Mouse (Mus musculus) E14TG2a.4 (cell line): ENCODE data around the gene Prss56.

Experiments
- H3K27me3 ChIP-seq: 2 replicates; pipeline ENCODE4 v1.6.1; 2014; ENCODE audit warnings: low read length, control low read depth; ENCODE audit not compliant: insufficient read depth
- H3K36me3 ChIP-seq: 2 replicates; pipeline ENCODE4 v1.6.1; 2014; ENCODE audit warnings: low read length, control low read depth; ENCODE audit not compliant: insufficient read depth
- H3K4me1 ChIP-seq: replicated peaks from 2 replicates; pipeline ENCODE4 v1.6.1; 2014; ENCODE audit warnings: low read depth, low read length, control low read depth
- H3K4me3 ChIP-seq: replicated peaks from 2 replicates; pipeline ENCODE4 v1.5.1; 2014; ENCODE audit warnings: mild to moderate bottlenecking, low read length
- H3K9me3 ChIP-seq: 2 replicates; pipeline ENCODE4 v1.6.1; 2014; ENCODE audit warnings: low read length, control low read depth
- CTCF ChIP-seq: conservative IDR thresholded peaks from 2 replicates; pipeline ENCODE4 v1.5.1; 2014; ENCODE audit warnings: low read length
- NANOG ChIP-seq: IDR thresholded peaks from 2 replicates; pipeline ENCODE4 v1.6.1; 2014; ENCODE audit warnings: borderline replicate concordance, low read length, mixed read lengths
- POU5F1 ChIP-seq: IDR thresholded peaks from 2 replicates; pipeline ENCODE4 v1.6.1; 2014; ENCODE audit warnings: low read length, borderline replicate concordance

Prss56 gene

DNA sequence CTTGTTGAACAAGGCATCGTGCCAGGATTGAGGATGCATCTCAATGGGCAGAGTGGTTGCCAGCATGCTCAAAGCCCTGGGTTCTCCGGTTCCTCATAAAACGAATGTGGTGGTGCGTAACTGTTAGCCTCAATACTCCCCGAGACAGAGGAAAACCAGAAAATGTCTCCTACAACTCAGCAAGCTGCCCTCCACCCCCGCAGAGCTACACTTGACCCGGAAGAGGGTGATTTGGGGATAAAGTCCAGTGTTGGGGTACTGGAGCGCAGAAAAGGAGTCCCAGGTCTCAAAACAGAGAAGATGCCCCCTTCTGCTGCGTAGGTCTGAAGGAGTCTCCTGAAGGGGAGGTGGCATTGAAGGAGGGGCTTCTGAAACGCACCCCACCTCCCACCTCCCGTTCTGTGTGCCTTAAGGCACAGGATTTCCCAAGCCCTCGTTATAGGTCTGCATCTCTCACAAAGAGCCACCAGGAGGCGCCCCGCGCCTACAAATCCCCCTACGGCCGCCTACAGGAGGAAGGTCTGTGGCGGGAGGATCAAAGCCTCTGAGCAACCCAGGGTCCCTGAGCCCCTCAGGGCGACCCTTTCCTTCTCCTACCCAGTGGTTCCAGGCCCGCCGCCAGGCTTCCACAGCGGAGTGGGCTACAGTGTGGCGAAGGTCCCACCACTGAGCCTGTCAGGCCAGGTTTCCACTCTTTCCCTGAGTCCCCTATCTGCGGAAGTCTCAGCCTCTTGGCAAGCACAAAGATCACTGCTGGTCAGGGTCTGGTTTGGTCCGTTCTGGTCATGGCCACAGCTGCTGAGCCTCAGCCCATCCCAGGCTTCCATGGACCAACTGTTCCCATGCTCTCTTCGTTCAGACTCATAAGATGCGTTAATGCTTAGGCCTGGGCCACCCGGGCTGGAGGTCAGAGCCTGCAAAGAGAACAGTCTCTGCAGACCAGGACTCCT, 8.8 kb upstream of the Prss56 start:
- H3K36me3 ChIP-seq, result no peaks in the 10 kb centered on the region
- H3K9me3 ChIP-seq, result no peaks in the 10 kb centered on the region
- TF ChIP-seq NANOG (no peak), POU5F1 (no peak), CTCF (peak; percentile 82)
- peak overlapping the region; percentile 18; the same call in 1 of the 2 replicates for H3K4me3 ChIP-seq
- H3K4me1 ChIP-seq, result peaks cover 38% of the 10 kb centered on the region
- H3K27me3 ChIP-seq, result peaks cover 57% of the 10 kb centered on the region

DNA sequence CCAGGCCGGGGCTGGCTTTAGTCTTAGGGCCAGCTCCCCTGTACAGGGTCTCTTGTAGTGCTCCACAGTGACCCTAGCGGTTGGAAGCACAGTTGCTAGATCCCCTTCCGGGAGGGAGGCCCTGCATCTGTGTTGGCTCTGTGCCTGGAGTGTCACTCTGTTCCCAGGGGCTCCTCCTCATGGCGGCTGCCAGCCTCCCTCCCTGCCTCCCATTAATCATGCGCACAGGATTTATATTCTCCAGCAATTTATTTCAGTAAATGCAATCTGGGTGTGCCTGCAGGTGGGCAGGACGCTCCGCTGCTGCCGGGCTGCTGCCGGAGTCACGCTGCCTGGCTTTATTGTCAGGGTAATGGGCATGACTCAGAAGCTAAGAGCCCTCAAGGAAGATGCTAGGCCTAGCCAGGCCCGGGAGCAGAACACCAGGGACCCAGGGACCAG, 7.2 kb upstream of the Prss56 start:
- Histone ChIP-seq H3K27me3 (peaks cover 52% of the 10 kb centered on the region), H3K4me3 (peak overlapping the region; percentile 58), H3K9me3 (no peaks in the 10 kb centered on the region), H3K36me3 (no peaks in the 10 kb centered on the region), H3K4me1 (peaks cover 32% of the 10 kb centered on the region)
- TF ChIP-seq POU5F1, result no peak
- no peak for TF ChIP-seq NANOG
- peak; percentile 30; the same call in 1 of the 2 replicates for TF ChIP-seq CTCF

DNA sequence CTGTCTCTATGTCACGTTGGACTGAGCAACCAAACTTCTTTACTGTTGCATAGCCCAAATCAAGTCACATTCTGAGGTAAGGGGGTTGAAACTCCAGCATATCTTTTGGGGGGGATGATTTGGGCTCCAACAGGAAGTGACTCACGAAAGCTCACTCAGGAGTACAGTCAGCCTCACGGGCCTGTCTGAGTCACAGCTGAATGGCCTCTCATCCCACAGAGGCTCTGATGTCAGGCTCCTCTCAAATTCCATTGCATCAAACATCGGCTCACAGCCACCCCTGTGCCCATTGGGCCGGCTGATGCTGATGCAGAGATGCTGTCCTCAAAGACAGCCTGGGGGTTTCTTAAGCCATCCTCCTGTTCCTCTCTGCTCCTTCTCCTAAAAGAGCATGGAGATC, 2.2 kb upstream of the Prss56 start:
- Histone ChIP-seq H3K9me3 (no peaks in the 10 kb centered on the region), H3K36me3 (no peaks in the 10 kb centered on the region), H3K4me3 (no peak overlapping the region), H3K4me1 (peaks cover 43% of the 10 kb centered on the region), H3K27me3 (peaks cover 59% of the 10 kb centered on the region)
- TF ChIP-seq POU5F1 (no peak), CTCF (no peak), NANOG (no peak)

DNA sequence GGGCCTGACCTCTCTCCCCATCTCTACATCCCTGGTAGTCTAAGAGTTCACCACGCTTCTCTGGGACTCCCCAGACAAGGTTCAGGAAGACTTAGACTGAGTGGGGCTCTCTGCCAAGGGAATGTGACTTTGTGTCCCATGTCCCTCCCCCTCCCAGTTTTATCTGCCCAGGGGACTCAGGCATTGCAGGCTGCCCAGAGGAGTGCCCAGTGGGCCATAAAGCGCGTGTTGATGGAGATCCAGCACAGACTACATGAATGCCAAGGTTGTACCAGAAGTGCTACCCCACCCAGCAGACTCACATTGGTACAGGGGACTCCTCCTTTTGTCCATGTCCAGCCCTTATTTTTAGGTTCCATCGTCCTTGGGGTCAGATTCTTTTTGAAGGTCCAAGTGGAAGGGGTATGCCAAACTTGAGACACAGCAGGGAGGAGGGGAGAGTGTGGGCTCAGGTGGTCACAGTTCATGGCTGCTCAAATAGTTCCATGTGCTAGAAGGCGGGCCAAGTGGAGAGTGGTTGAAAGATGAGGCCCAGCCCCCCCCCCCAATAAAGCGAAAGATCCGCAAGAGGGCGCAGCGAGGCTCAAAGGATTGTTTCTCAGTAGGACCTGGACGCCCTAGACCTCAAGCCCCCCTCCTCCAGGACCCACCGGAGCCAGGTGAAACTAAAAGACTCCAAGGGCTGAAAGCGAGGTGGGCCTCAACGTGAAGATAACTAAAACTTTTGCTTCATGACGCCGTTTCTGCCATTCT, 1.1 kb downstream of the Prss56 start:
- no peaks in the 10 kb centered on the region for H3K9me3 ChIP-seq
- TF ChIP-seq CTCF (no peak), POU5F1 (no peak), NANOG (no peak)
- no peaks in the 10 kb centered on the region for H3K36me3 ChIP-seq
- peaks cover 51% of the 10 kb centered on the region for H3K4me1 ChIP-seq
- H3K4me3 ChIP-seq, result peak overlapping the region; percentile 43; the same call in 1 of the 2 replicates
- H3K27me3 ChIP-seq, result peaks cover 78% of the 10 kb centered on the region

DNA sequence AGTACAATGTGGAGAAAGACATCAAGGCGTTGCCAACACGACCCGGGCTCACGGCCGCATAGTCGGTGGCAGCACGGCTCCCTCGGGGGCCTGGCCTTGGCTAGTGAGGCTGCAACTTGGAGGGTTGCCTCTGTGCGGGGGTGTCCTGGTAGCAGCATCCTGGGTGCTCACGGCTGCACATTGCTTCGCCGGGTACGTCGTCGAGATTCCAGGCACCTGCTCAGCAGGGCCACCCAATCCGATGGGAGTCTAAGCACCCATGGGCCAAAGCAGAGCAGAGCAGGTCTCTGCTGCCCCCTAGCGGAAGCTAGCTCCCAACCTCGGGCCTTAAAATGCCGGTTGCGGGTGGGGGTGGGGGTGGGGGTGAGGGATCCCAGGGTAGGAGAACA, 1.6 kb downstream of the Prss56 start:
- no peaks in the 10 kb centered on the region for H3K36me3 ChIP-seq
- H3K4me1 ChIP-seq, result peaks cover 52% of the 10 kb centered on the region
- peak; percentile 38 for TF ChIP-seq CTCF
- TF ChIP-seq NANOG, result no peak
- no peaks in the 10 kb centered on the region for H3K9me3 ChIP-seq
- H3K4me3 ChIP-seq, result peak overlapping the region; percentile 43; the same call in 1 of the 2 replicates
- H3K27me3 ChIP-seq, result peaks cover 83% of the 10 kb centered on the region

DNA sequence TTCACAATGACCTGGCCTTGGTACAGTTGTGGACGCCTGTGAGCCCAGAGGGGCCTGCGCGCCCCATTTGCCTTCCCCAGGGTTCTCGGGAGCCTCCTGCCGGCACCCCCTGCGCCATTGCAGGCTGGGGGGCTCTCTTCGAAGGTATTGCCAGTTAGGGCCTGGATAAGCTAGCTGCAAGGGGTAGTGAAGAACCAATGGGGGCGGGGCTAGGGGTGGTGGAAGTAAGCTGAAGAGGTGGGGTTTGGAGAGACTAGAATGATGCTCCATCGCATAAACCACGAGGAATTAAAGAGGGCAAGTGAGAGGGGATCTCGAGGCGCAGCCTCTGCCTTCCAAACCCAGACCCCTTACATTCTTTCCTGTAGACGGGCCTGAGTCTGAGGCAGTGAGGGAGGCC, 2.4 kb downstream of the Prss56 start:
- Histone ChIP-seq H3K4me3 (peak overlapping the region; percentile 82), H3K4me1 (peaks cover 54% of the 10 kb centered on the region), H3K36me3 (no peaks in the 10 kb centered on the region), H3K27me3 (peaks cover 78% of the 10 kb centered on the region), H3K9me3 (no peaks in the 10 kb centered on the region)
- TF ChIP-seq POU5F1, result no peak
- TF ChIP-seq CTCF, result no peak; the same call in 1 of the 2 replicates
- no peak for TF ChIP-seq NANOG

DNA sequence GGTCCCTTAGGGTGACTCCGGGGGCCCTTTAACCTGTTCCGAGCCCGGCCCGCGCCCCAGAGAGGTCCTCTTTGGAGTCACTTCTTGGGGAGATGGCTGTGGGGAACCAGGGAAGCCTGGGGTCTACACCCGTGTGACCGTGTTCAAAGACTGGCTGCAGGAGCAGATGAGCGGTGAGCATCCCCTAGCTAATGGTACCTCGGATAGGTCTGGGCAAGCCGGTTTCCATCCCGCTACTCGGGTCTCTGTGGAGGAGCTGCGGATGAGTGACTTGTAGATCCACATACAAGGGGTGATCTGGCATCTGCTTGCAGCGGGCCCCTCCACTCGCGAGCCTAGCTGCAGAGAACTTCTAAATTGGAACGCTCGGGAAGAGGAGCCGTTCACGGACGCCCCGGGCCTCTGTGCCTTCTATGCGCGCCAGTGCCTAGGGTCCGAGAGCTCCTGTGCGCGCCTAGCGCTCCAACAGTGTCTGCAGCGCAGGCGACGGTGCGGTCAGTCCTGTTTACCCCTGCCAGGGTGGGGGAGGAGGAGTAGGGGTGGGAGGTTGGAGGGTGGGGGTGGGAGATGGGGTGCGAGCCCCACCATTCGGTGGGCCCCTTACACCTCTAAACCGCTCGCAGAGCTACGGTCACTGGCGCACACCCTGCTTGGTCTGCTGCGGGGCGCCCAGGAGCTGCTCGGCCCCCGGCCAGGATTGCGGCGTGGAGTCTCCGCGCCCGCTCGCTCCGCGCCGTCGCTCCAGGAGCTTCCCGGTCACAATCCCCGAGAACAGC, 3.3 kb downstream of the Prss56 start:
- TF ChIP-seq POU5F1, result no peak
- TF ChIP-seq CTCF, result no peak
- TF ChIP-seq NANOG, result no peak
- no peaks in the 10 kb centered on the region for H3K36me3 ChIP-seq
- H3K4me3 ChIP-seq, result peak overlapping the region; percentile 82

DNA sequence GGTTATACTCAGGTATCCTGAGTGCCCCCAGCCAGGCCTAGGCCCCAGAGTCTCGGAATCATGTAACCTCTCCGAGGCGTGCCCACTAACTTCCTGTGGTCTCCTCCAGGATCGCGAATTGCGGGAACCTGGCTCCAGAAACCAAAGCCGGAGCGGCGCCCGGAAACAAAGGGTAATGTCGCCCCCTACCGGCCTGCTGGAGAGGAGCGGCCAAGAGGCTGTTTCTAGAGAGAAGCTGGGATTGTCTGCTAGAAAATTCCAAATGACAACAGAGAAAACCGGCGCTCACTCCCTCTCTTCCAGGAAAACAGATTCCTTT, 3.9 kb downstream of the Prss56 start:
- Histone ChIP-seq H3K9me3 (no peaks in the 10 kb centered on the region), H3K27me3 (peaks cover 70% of the 10 kb centered on the region), H3K36me3 (no peaks in the 10 kb centered on the region), H3K4me1 (peaks cover 68% of the 10 kb centered on the region), H3K4me3 (peak overlapping the region; percentile 82)
- TF ChIP-seq NANOG, result no peak
- TF ChIP-seq POU5F1, result no peak
- TF ChIP-seq CTCF, result peak; percentile 93

More for the DNA sequence above, 3.3 kb downstream of the Prss56 start:
- no peaks in the 10 kb centered on the region for H3K9me3 ChIP-seq
- peaks cover 63% of the 10 kb centered on the region for H3K4me1 ChIP-seq
- peaks cover 71% of the 10 kb centered on the region for H3K27me3 ChIP-seq
